Mouse (Mus musculus) kidney, postnatal 0 days (tissue): ENCODE measurements around the gene Scel. TPM values are rescaled to one million over a fixed set of nuclear protein-coding genes. Genes with fewer than 3 reads are reported as not detected.

Source experiments
- ATAC-seq: fragments of 200-750 bp; cut with Nextera tagmentation; replicated peaks from 2 replicates; pipeline ENCODE4 v1.8.0; 2017; ENCODE audit warnings: low read depth, moderate number of reproducible peaks, moderate TSS enrichment, moderate library complexity; ENCODE audit not compliant: low FRiP score
- DNase-seq: peaks from one replicate; pipeline ENCODE4 v3.0.0-alpha.2; 2016; ENCODE audit warnings: low spot score
- H3K27ac ChIP-seq: fragments of 300-500 bp; sonication (generic); 2 replicates; pipeline ENCODE4 v1.5.1; 2014; ENCODE audit warnings: mild to moderate bottlenecking
- H3K27me3 ChIP-seq: fragments of 300-500 bp; sonication (generic); 2 replicates; pipeline ENCODE4 v1.6.1; 2014; ENCODE audit warnings: low read length, mixed read lengths; ENCODE audit not compliant: insufficient read depth
- H3K36me3 ChIP-seq: fragments of 300-500 bp; sonication (generic); 2 replicates; pipeline ENCODE4 v1.6.1; 2014; ENCODE audit warnings: low read length, mixed read lengths; ENCODE audit not compliant: insufficient read depth
- H3K4me1 ChIP-seq: fragments of 300-500 bp; sonication (generic); replicated peaks from 2 replicates; pipeline ENCODE4 v1.6.1; 2014; ENCODE audit warnings: antibody characterized with exemption, low read length, mixed read lengths; ENCODE audit not compliant: insufficient read depth
- H3K4me2 ChIP-seq: fragments of 300-500 bp; sonication (generic); 2 replicates; pipeline ENCODE4 v1.6.1; 2014; ENCODE audit warnings: mild to moderate bottlenecking, low read length, moderate library complexity, mixed read lengths
- H3K4me3 ChIP-seq: fragments of 300-500 bp; sonication (generic); replicated peaks from 2 replicates; pipeline ENCODE4 v1.5.1; 2014; ENCODE audit warnings: low read depth, low read length
- H3K9ac ChIP-seq: fragments of 300-500 bp; sonication (generic); 2 replicates; pipeline ENCODE4 v1.6.1; 2014; ENCODE audit warnings: low read depth, low read length
- H3K9me3 ChIP-seq: fragments of 300-500 bp; sonication (generic); replicated peaks from 2 replicates; pipeline ENCODE4 v1.6.1; 2016; ENCODE audit warnings: low read length, inconsistent platforms, mixed read lengths
- CTCF ChIP-seq: IDR thresholded peaks from 2 replicates; pipeline ENCODE4 v1.5.1; 2016; ENCODE audit warnings: antibody characterized with exemption, low read depth, mild to moderate bottlenecking, moderate library complexity
- WGBS: fragments of 180-500 bp; shearing (Covaris S2); extraction: QIAGEN DNeasy Blood & Tissue Kit; methylation state at CpG from one replicate; pipeline ENCODE4 v1.1.7; 2014; 5-methylcytosine and 5-hydroxymethylcytosine counted together
- polyA plus RNA-seq: library from polyadenylated mRNA; unstranded; fragments of >200 nt; fragmentation: Nextera tagmentation; extraction: Ambion mirVana; gene quantifications from 2 replicates; pipeline ENCODE4 v1.2.1, GENCODE M21; 2015

Scel gene
- 4.0 and 4.1 TPM in 2 replicates for polyA plus RNA-seq

- TF ChIP-seq CTCF: no peak
- Histone ChIP-seq H3K4me2 (peak within 1 kb of the TSS; percentile 43), H3K9ac (no peak within 1 kb of the TSS), H3K4me3 (peak within 1 kb of the TSS; percentile 16), H3K4me1 (no peaks in the 10 kb centered on the region), H3K27me3 (no peaks in the 10 kb centered on the region), H3K36me3 (no peaks in the 10 kb centered on the region), H3K27ac (no peak within 1 kb of the TSS), H3K9me3 (no peaks in the 10 kb centered on the region)
- WGBS: 19% methylated on average over 14 of the region's 14 CpGs
- DNase-seq: peak; percentile 58
- ATAC-seq: peak; percentile 92
These were observed at the start of gene Scel for GRCm38 (mm10) chr14:103512802-103513472. Gene Scel, plus strand, starts transcription at chr14:103513342.

- TF ChIP-seq CTCF: no peak
- Histone ChIP-seq H3K4me1 (no peaks in the 10 kb centered on the region), H3K27me3 (no peaks in the 10 kb centered on the region), H3K4me2 (no peak overlapping the region; the same call in 1 of the 2 replicates), H3K9me3 (no peaks in the 10 kb centered on the region), H3K9ac (no peak overlapping the region), H3K36me3 (no peaks in the 10 kb centered on the region), H3K4me3 (no peak overlapping the region), H3K27ac (no peak overlapping the region)
- WGBS: 66% methylated on average over 12 of the region's 12 CpGs
- DNase-seq (no peak), ATAC-seq (no peak)
These were observed 44.3 kb upstream of the Scel start for GRCm38 (mm10) chr14:103468691-103469463.

- Histone ChIP-seq H3K4me1 (no peaks in the 10 kb centered on the region), H3K9me3 (no peaks in the 10 kb centered on the region), H3K27ac (no peak overlapping the region), H3K36me3 (no peaks in the 10 kb centered on the region), H3K27me3 (no peaks in the 10 kb centered on the region), H3K4me3 (0 out of 2 replicates have a peak overlapping the region, but pooled peaks have one; percentile 13), H3K9ac (no peak overlapping the region), H3K4me2 (peak overlapping the region; percentile 46)
- ATAC-seq (peak; percentile 78), DNase-seq (peak; percentile 93)
- TF ChIP-seq CTCF: peak; percentile 88
- 28% methylated on average over 12 of the region's 12 CpGs for WGBS
These were observed 43.6 kb upstream of the Scel start for GRCm38 (mm10) chr14:103469464-103470015.

- no peak for DNase-seq
- Histone ChIP-seq H3K9me3 (no peaks in the 10 kb centered on the region), H3K36me3 (no peaks in the 10 kb centered on the region), H3K27ac (no peak overlapping the region), H3K4me3 (no peak overlapping the region), H3K9ac (no peak overlapping the region), H3K27me3 (no peaks in the 10 kb centered on the region), H3K4me2 (no peak overlapping the region), H3K4me1 (no peaks in the 10 kb centered on the region)
- no peak for ATAC-seq
- no peak for TF ChIP-seq CTCF
- WGBS: 41% methylated on average over 3 of the region's 3 CpGs
These were observed 41.9 kb upstream of the Scel start for GRCm38 (mm10) chr14:103471074-103471778.

- no peak overlapping the region for H3K4me2 ChIP-seq
- no peak for ATAC-seq
- no peak overlapping the region for H3K9ac ChIP-seq
- no peaks in the 10 kb centered on the region for H3K27me3 ChIP-seq
- H3K27ac ChIP-seq: no peak overlapping the region
- no peaks in the 10 kb centered on the region for H3K9me3 ChIP-seq
- no peaks in the 10 kb centered on the region for H3K4me1 ChIP-seq
- 41% methylated on average over 7 of the region's 7 CpGs for WGBS
- no peaks in the 10 kb centered on the region for H3K36me3 ChIP-seq
- no peak overlapping the region for H3K4me3 ChIP-seq
- TF ChIP-seq CTCF: no peak
- DNase-seq: no peak
These were observed 41.2 kb upstream of the Scel start for GRCm38 (mm10) chr14:103471806-103472553.

DNA sequence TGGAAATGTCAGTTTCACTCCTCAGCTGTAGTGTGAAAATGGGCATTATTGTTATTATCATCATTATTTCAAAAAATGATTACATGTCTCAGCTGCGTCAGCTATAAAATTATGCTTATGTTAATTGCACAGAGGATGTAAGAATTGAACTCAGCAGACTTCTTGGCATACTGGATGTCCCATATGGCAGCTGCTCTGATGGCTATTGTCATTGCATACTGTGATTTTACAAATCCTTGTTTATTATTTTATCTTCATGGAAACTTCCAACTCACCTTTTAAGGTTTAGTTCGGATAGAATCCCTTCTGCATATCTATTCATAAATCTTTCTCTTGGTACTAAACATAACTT lies 40.6 kb upstream of the Scel start:
- ATAC-seq (no peak), DNase-seq (no peak)
- H3K27ac ChIP-seq: no peak overlapping the region
- no peaks in the 10 kb centered on the region for H3K4me1 ChIP-seq
- no peak overlapping the region for H3K9ac ChIP-seq
- WGBS: 77% methylated on average over 2 of the region's 2 CpGs
- no peaks in the 10 kb centered on the region for H3K9me3 ChIP-seq
- no peak for TF ChIP-seq CTCF
- H3K36me3 ChIP-seq: no peaks in the 10 kb centered on the region
- no peak overlapping the region for H3K4me3 ChIP-seq
- H3K27me3 ChIP-seq: no peaks in the 10 kb centered on the region
- H3K4me2 ChIP-seq: no peak overlapping the region
